Mouse (Mus musculus) cerebellum, adult 2 months (tissue): ENCODE measurements at regions not wholly inside any gene's neighbourhood (a gene's known extent, or its start where the extent isn't known, plus 50 kb on each side); places are given as distances from the start of the nearest gene placed in this dataset.

Experiments used
- CTCF ChIP-seq: fragments of 200-500 bp; IDR thresholded peaks from 2 replicates; pipeline ENCODE4 v1.5.1; 2011; ENCODE audit warnings: low read depth, mild to moderate bottlenecking, control low read depth, low read length, moderate library complexity, borderline replicate concordance; ENCODE audit not compliant: insufficient read depth
- POLR2A ChIP-seq: fragments of 200-500 bp; IDR thresholded peaks from 2 replicates; pipeline ENCODE4 v1.6.1; 2011; ENCODE audit warnings: low read length, control low read depth, borderline replicate concordance; ENCODE audit not compliant: insufficient read depth

- TF ChIP-seq CTCF (no peak), POLR2A (no peak)
Measured at GRCm38 (mm10) chr4:153724045-153724444, 233.0 kb upstream of the A430005L14Rik start.
